Mouse (Mus musculus): Measurements from ENCODE around the gene Wbp2.

Gene Wbp2

GRCm38 (mm10) chr11:116089545-116089944, 2.8 kb upstream of the Wbp2 start:
- no peak for DNase-seq (ENCODE audit: low read depth)

GRCm38 (mm10) chr11:116088741-116089394, 2.1 kb upstream of the Wbp2 start:
- peak; percentile 23 for DNase-seq (ENCODE audit: low read depth)

GRCm38 (mm10) chr11:116088188-116088587, 1.4 kb upstream of the Wbp2 start:
- no peak for DNase-seq (ENCODE audit: low read depth)

GRCm38 (mm10) chr11:116087194-116088130, 667 bp upstream of the Wbp2 start:
- peak; percentile 94 for DNase-seq (ENCODE audit: low read depth)

- DNase-seq (ENCODE audit: low read depth) = no peak
Observed at GRCm38 (mm10) chr11:116084166-116084565, 2.6 kb downstream of the Wbp2 start.

- no peak for DNase-seq (ENCODE audit: low read depth)
Observed at GRCm38 (mm10) chr11:116083096-116083672, 3.6 kb downstream of the Wbp2 start.

- peak; percentile 86 for DNase-seq (ENCODE audit: low read depth)
Observed at GRCm38 (mm10) chr11:116081081-116081480, 5.7 kb downstream of the Wbp2 start.

- DNase-seq (ENCODE audit: low read depth) = no peak
Observed at GRCm38 (mm10) chr11:116079511-116079910, 7.3 kb downstream of the Wbp2 start.

GRCm38 (mm10) chr11:116078676-116079320, 8.0 kb downstream of the Wbp2 start:
- no peak for DNase-seq (ENCODE audit: low read depth)

- peak; percentile 93 for DNase-seq (ENCODE audit: low read depth)
Observed at GRCm38 (mm10) chr11:116078221-116078620, 8.6 kb downstream of the Wbp2 start.

GRCm38 (mm10) chr11:116077446-116078204, 9.2 kb downstream of the Wbp2 start, which contains the start of gene Unc13d:
TSS of gene Unc13d (minus strand) at chr11:116077961.
- peak; percentile 80 for DNase-seq (ENCODE audit: low read depth)

GRCm38 (mm10) chr11:116076836-116077235, 10.0 kb downstream of the Wbp2 start:
- peak; percentile 74 for DNase-seq (ENCODE audit: low read depth)

- DNase-seq (ENCODE audit: low read depth) = peak; percentile 30
Observed at GRCm38 (mm10) chr11:116076266-116076540, 10.6 kb downstream of the Wbp2 start.

- DNase-seq (ENCODE audit: low read depth) = peak; percentile 26
Observed at GRCm38 (mm10) chr11:116075539-116076265, 11.1 kb downstream of the Wbp2 start.

GRCm38 (mm10) chr11:116074436-116074991, 12.3 kb downstream of the Wbp2 start:
- no peak for DNase-seq (ENCODE audit: low read depth)

GRCm38 (mm10) chr11:116072608-116073007, 14.2 kb downstream of the Wbp2 start:
- no peak for DNase-seq (ENCODE audit: low read depth)

- peak; percentile 89 for DNase-seq (ENCODE audit: low read depth)
Observed at GRCm38 (mm10) chr11:116071510-116071909, 15.3 kb downstream of the Wbp2 start.

- DNase-seq (ENCODE audit: low read depth) = no peak
Observed at GRCm38 (mm10) chr11:116065345-116065744, 21.4 kb downstream of the Wbp2 start.

GRCm38 (mm10) chr11:116064187-116064867, 22.5 kb downstream of the Wbp2 start:
- no peak for DNase-seq (ENCODE audit: low read depth)

- no peak for DNase-seq (ENCODE audit: low read depth)
Observed at GRCm38 (mm10) chr11:116063562-116063961, 23.2 kb downstream of the Wbp2 start.
